Mouse (Mus musculus): ENCODE measurements at regions not wholly inside any gene's neighbourhood (a gene's known extent, or its start where the extent isn't known, plus 50 kb on each side); places are given as distances from the start of the nearest gene placed in this dataset.

DNA sequence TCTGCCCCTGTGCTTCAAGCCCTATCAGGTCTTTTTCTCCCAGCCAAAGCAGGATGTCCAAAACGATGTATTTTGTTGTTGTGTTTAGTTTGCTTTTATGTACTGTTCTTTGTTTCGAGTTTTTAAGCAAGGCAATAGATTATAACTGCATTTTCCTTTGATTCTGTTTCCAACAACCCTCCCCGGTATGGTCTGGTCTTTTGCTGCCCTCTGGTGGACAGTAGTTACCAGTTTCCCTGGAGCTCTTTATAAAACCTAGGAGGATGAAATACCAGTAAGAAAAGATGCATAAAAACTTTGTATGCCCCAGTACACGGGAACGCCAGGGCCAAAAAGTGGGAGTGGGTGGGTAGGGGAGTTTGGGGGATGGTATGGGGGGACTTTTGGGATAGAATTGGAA, 73.9 kb upstream of the Itm2a start:
- ATAC-seq (replicated peaks; ENCODE audit: low FRiP score), result 0 out of 2 replicates have a peak, but pooled peaks have one; percentile 39
- WGBS, result 22% methylated on average over 5 of the region's 5 CpGs
- Histone ChIP-seq H3K4me3 (ENCODE audit: low read depth, low read length) (no peak overlapping the region), H3K4me2 (ENCODE audit: low read depth, low read length, severe bottlenecking) (no peak overlapping the region), H3K27ac (ENCODE audit: low read depth, low read length) (no peak overlapping the region), H3K9ac (ENCODE audit: low read length) (no peak overlapping the region), H3K9me3 (ENCODE audit: control insufficient read depth, low read length) (no peaks in the 10 kb centered on the region), H3K4me1 (replicated peaks; ENCODE audit: control insufficient read depth, insufficient read depth, low read length) (no peaks in the 10 kb centered on the region), H3K27me3 (ENCODE audit: control insufficient read depth, insufficient read depth, low read length) (no peaks in the 10 kb centered on the region), H3K36me3 (ENCODE audit: control insufficient read depth, insufficient read depth, low read length) (no peaks in the 10 kb centered on the region)
- peak; percentile 50 for DNase-seq (ENCODE audit: low spot score)

DNA sequence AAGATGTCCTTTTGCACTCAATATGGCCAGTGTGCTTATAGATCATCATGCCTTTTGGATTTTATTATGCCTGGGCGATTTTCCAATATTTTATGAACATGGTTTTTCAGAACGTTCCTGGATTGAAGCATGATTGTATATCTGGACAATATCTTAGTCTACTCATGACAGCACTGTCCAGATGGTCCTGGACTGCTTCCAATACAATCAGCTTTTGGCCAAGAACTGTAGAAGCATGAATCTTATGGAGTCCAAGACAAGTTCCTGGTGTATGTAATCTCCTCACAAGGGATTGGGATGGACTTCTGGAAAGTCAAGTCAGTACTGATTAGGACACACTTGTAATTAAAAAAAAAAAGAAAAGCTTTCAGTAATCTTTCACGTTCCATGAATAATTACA, 66.1 kb upstream of the Itm2a start:
- Histone ChIP-seq H3K4me2 (ENCODE audit: low read depth, low read length, severe bottlenecking) (no peak overlapping the region), H3K27ac (ENCODE audit: low read depth, low read length) (no peak overlapping the region), H3K9ac (ENCODE audit: low read length) (no peak overlapping the region), H3K4me3 (ENCODE audit: low read depth, low read length) (no peak overlapping the region), H3K36me3 (ENCODE audit: control insufficient read depth, insufficient read depth, low read length) (no peaks in the 10 kb centered on the region), H3K4me1 (replicated peaks; ENCODE audit: control insufficient read depth, insufficient read depth, low read length) (no peaks in the 10 kb centered on the region), H3K27me3 (ENCODE audit: control insufficient read depth, insufficient read depth, low read length) (no peaks in the 10 kb centered on the region), H3K9me3 (ENCODE audit: control insufficient read depth, low read length) (no peaks in the 10 kb centered on the region)
- 70% methylated on average over 3 of the region's 3 CpGs for WGBS
- no peak for ATAC-seq (replicated peaks; ENCODE audit: low FRiP score)
- no peak for DNase-seq (ENCODE audit: low spot score)

Data from forebrain, embryonic 11.5 days (tissue).